In the genomic region with DNA sequence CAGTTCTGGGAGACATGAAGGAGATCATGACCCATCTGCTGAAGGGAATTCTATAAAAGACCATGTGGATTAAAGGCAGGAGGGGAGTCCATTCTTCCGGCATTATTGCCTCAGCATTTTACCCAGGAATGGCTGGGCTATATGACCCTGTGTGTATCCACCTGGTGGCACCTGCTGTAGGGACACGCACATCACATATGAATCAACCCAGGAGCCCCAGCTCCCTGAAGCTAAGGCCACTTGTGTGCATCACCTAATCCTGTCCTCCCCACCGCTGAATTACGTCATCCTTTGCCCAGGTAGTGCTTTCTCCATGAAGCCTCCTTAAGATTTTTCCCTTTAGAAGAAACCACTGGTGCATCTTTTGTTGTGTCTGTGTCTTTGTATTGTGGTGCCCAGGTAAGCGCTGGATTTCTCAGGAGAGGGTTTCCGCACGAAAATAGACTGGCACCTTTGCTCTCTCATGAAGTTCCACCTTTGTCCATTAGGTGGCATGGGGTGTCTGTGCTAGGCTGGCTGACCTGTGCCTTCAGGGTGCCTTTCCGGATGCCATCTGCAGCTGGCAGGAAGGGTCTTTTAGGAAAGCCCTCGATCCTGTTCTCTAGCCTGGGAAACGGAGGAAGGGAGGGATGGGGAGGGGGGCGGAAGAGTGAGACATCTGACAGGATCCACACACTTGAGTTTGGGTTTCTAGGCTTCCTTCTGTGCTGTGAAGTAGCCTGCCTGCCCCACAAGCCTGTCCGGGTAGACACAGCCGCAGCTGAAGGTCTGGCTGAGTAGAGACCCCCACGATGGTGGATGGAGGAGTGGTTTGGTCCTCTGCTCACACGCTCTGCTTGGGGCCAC, we compare ENCODE assay signal across 8 mouse cellular contexts. TPM values are rescaled to one million over a fixed set of nuclear protein-coding genes. Genes with fewer than 3 reads are reported as not detected.
DNase-seq lines count a peak whose midpoint lies in the region; ATAC-seq and TF ChIP-seq lines count a peak whose summit lies in the region.

No protein-coding gene starts in this region.

- H3K27me3 ChIP-seq in intestine, embryonic 16.5 days (replicated peaks; ENCODE audit: control insufficient read depth, insufficient read depth, low read length) = no peaks in the 10 kb centered on the region
- H3K27me3 ChIP-seq in midbrain, postnatal 0 days (ENCODE audit: insufficient read depth, low read length) = no peaks in the 10 kb centered on the region
- no peaks in the 10 kb centered on the region for H3K27me3 ChIP-seq in stomach, postnatal 0 days (ENCODE audit: control insufficient read depth, insufficient read depth, low read length)

- H3K4me2 ChIP-seq in intestine, embryonic 16.5 days (ENCODE audit: low read depth, low read length) = no peak overlapping the region
- no peak overlapping the region for H3K4me2 ChIP-seq in midbrain, postnatal 0 days (ENCODE audit: low read depth, low read length, poor library complexity, severe bottlenecking)
- H3K4me2 ChIP-seq in stomach, postnatal 0 days (replicated peaks; ENCODE audit: low read depth) = no peak overlapping the region

- H3K4me1 ChIP-seq in intestine, embryonic 16.5 days (ENCODE audit: control insufficient read depth, insufficient read depth, low read length) = 0 out of 2 replicates have a peak, but pooled peaks cover 4% of the 10 kb centered on the region
- H3K4me1 ChIP-seq in midbrain, postnatal 0 days (ENCODE audit: insufficient read depth, low read length) = no peaks in the 10 kb centered on the region
- H3K4me1 ChIP-seq in stomach, postnatal 0 days (replicated peaks; ENCODE audit: control insufficient read depth, insufficient read depth) = no peaks in the 10 kb centered on the region

- H3K4me3 ChIP-seq in intestine, embryonic 16.5 days (ENCODE audit: low read length) = no peak overlapping the region
- no peak overlapping the region for H3K4me3 ChIP-seq in midbrain, postnatal 0 days (ENCODE audit: low read depth, low read length)
- no peak overlapping the region for H3K4me3 ChIP-seq in stomach, postnatal 0 days (ENCODE audit: low read depth, low read length)

- TF ChIP-seq EP300 in stomach, postnatal 0 days (optimal IDR thresholded peaks at IDR 0.05) = no peak

- WGBS in intestine, embryonic 16.5 days = 30% methylated on average over 15 of the region's 15 CpGs
- WGBS in midbrain, postnatal 0 days = 26% methylated on average over 15 of the region's 15 CpGs
- 30% methylated on average over 15 of the region's 15 CpGs for WGBS in stomach, postnatal 0 days

- H3K36me3 ChIP-seq in intestine, embryonic 16.5 days (ENCODE audit: control insufficient read depth, insufficient read depth, low read length) = no peaks in the 10 kb centered on the region
- no peaks in the 10 kb centered on the region for H3K36me3 ChIP-seq in midbrain, postnatal 0 days (ENCODE audit: insufficient read depth, low read length)
- H3K36me3 ChIP-seq in stomach, postnatal 0 days (ENCODE audit: control insufficient read depth, insufficient read depth, low read length) = no peaks in the 10 kb centered on the region

- peak; percentile 36 for ATAC-seq in intestine, embryonic 16.5 days
- ATAC-seq in midbrain, postnatal 0 days (ENCODE audit: low FRiP score) = peak; percentile 73
- ATAC-seq in stomach, postnatal 0 days (ENCODE audit: low FRiP score, low TSS enrichment) = peak; percentile 68

- H3K9ac ChIP-seq in intestine, embryonic 16.5 days (ENCODE audit: low read depth, low read length) = 0 out of 2 replicates have a peak overlapping the region, but pooled peaks have one; percentile 23
- no peak overlapping the region for H3K9ac ChIP-seq in midbrain, postnatal 0 days (replicated peaks; ENCODE audit: low read length, poor library complexity, severe bottlenecking)
- H3K9ac ChIP-seq in stomach, postnatal 0 days (ENCODE audit: low read length) = no peak overlapping the region

- H3K9me3 ChIP-seq in intestine, embryonic 16.5 days (ENCODE audit: control insufficient read depth, low read length) = no peaks in the 10 kb centered on the region
- no peaks in the 10 kb centered on the region for H3K9me3 ChIP-seq in midbrain, postnatal 0 days (ENCODE audit: low read length)
- no peaks in the 10 kb centered on the region for H3K9me3 ChIP-seq in stomach, postnatal 0 days (ENCODE audit: control insufficient read depth, low read length)

- TF ChIP-seq CTCF in midbrain, postnatal 0 days (IDR thresholded peaks at IDR 0.05) = peak; percentile 94
- peak; percentile 95 for TF ChIP-seq CTCF in stomach, postnatal 0 days (IDR thresholded peaks at IDR 0.05; ENCODE audit: low read depth)

- peak overlapping the region; percentile 10; the same call in 1 of the 2 replicates for H3K27ac ChIP-seq in intestine, embryonic 16.5 days (ENCODE audit: low read length)
- H3K27ac ChIP-seq in midbrain, postnatal 0 days (ENCODE audit: low read depth, low read length) = no peak overlapping the region
- H3K27ac ChIP-seq in stomach, postnatal 0 days (replicated peaks) = 0 out of 2 replicates have a peak overlapping the region, but pooled peaks have one; percentile 13

- intact Hi-C loops in gastrocnemius, postnatal 14 days (cut with DNase I; ENCODE audit: low total_unique reads) = no loop called here

- DNase-seq in urinary bladder, postnatal 25 days (ENCODE audit: low spot score) = peak; percentile 58
- DNase-seq in urinary bladder, adult 2 months (ENCODE audit: low spot score) = no peak
- peak; percentile 81 to 87 for DNase-seq in cerebellum, postnatal 25 days
- peak; percentile 55 for DNase-seq in gastrocnemius, postnatal 14 days
- peak; percentile 52 for DNase-seq in liver
- peak; percentile 82 for DNase-seq in midbrain, postnatal 0 days (ENCODE audit: low spot score)
- peak; percentile 71 for DNase-seq in stomach, postnatal 0 days (ENCODE audit: low spot score)

RNA-seq across cellular contexts. Expression of gene Nisch, which starts 1.4 kb away (rescaled TPM):
- polyA plus RNA-seq in urinary bladder, adult 2 months (2012; rRNA removed) = 211 and 293 TPM in 2 replicates
- 100 to 1,000 TPM in 1 of 2 experiments, 10 to 100 TPM in 1; 93.2 to 102 TPM for total RNA-seq in gastrocnemius, postnatal 14 days (2021)
- 217 and 228 TPM in 2 replicates for polyA plus RNA-seq in intestine, embryonic 16.5 days (2015; fragmentation: Nextera tagmentation; extraction: Ambion mirVana)
- total RNA-seq in midbrain, postnatal 0 days (2014; rRNA removed) = 391 and 398 TPM in 2 replicates
- 261 and 274 TPM in 2 replicates for polyA plus RNA-seq in midbrain, postnatal 0 days (2015; fragmentation: Nextera tagmentation; extraction: Ambion mirVana)
- 87.7 and 106 TPM in 2 replicates for polyA plus RNA-seq in stomach, postnatal 0 days (2015; fragmentation: Nextera tagmentation; extraction: Ambion mirVana)

RNA-seq across cellular contexts. Expression of gene Sema3g, which starts 2.3 kb away (rescaled TPM):
- 3.6 and 5.9 TPM in 2 replicates for polyA plus RNA-seq in urinary bladder, adult 2 months (2012; rRNA removed)
- total RNA-seq in gastrocnemius, postnatal 14 days (2021) = 1 to 10 TPM; 7.2 to 8.7 TPM
- 0.51 and 0.67 TPM in 2 replicates for polyA plus RNA-seq in intestine, embryonic 16.5 days (2015; fragmentation: Nextera tagmentation; extraction: Ambion mirVana)
- 3.1 and 4.1 TPM in 2 replicates for total RNA-seq in midbrain, postnatal 0 days (2014; rRNA removed)
- polyA plus RNA-seq in midbrain, postnatal 0 days (2015; fragmentation: Nextera tagmentation; extraction: Ambion mirVana) = 0.36 and 0.44 TPM in 2 replicates
- 0.38 and 0.53 TPM in 2 replicates for polyA plus RNA-seq in stomach, postnatal 0 days (2015; fragmentation: Nextera tagmentation; extraction: Ambion mirVana)

RNA-seq across cellular contexts. Expression of gene Tnnc1, which starts 7.3 kb away (rescaled TPM):
- polyA plus RNA-seq in urinary bladder, adult 2 months (2012; rRNA removed) = 3.0 and 3.5 TPM in 2 replicates
- total RNA-seq in gastrocnemius, postnatal 14 days (2021) = 100 to 1,000 TPM; 273 to 573 TPM
- polyA plus RNA-seq in intestine, embryonic 16.5 days (2015; fragmentation: Nextera tagmentation; extraction: Ambion mirVana) = 3.5 and 3.7 TPM in 2 replicates
- 1.9 and 7.4 TPM in 2 replicates for total RNA-seq in midbrain, postnatal 0 days (2014; rRNA removed)
- 4.6 and 4.8 TPM in 2 replicates for polyA plus RNA-seq in midbrain, postnatal 0 days (2015; fragmentation: Nextera tagmentation; extraction: Ambion mirVana)
- polyA plus RNA-seq in stomach, postnatal 0 days (2015; fragmentation: Nextera tagmentation; extraction: Ambion mirVana) = 4.1 and 6.5 TPM in 2 replicates

RNA-seq across cellular contexts. Expression of gene Phf7, which starts 35.7 kb away (rescaled TPM):
- polyA plus RNA-seq in urinary bladder, adult 2 months (2012; rRNA removed) = 8.9 and 9.0 TPM in 2 replicates
- 1 to 10 TPM; 5.5 to 6.3 TPM for total RNA-seq in gastrocnemius, postnatal 14 days (2021)
- polyA plus RNA-seq in intestine, embryonic 16.5 days (2015; fragmentation: Nextera tagmentation; extraction: Ambion mirVana) = 10.5 and 10.8 TPM in 2 replicates
- 4.4 and 6.6 TPM in 2 replicates for total RNA-seq in midbrain, postnatal 0 days (2014; rRNA removed)
- 8.7 and 10.2 TPM in 2 replicates for polyA plus RNA-seq in midbrain, postnatal 0 days (2015; fragmentation: Nextera tagmentation; extraction: Ambion mirVana)
- 9.5 and 10.1 TPM in 2 replicates for polyA plus RNA-seq in stomach, postnatal 0 days (2015; fragmentation: Nextera tagmentation; extraction: Ambion mirVana)

RNA-seq across cellular contexts. Expression of gene Bap1, which starts 35.9 kb away (rescaled TPM):
- polyA plus RNA-seq in urinary bladder, adult 2 months (2012; rRNA removed) = 41.8 and 43.2 TPM in 2 replicates
- 10 to 100 TPM; 35.2 to 40.4 TPM for total RNA-seq in gastrocnemius, postnatal 14 days (2021)
- 61.8 and 63.3 TPM in 2 replicates for polyA plus RNA-seq in intestine, embryonic 16.5 days (2015; fragmentation: Nextera tagmentation; extraction: Ambion mirVana)
- 103 and 128 TPM in 2 replicates for total RNA-seq in midbrain, postnatal 0 days (2014; rRNA removed)
- 112 and 116 TPM in 2 replicates for polyA plus RNA-seq in midbrain, postnatal 0 days (2015; fragmentation: Nextera tagmentation; extraction: Ambion mirVana)
- polyA plus RNA-seq in stomach, postnatal 0 days (2015; fragmentation: Nextera tagmentation; extraction: Ambion mirVana) = 22.5 and 24.5 TPM in 2 replicates
